Mouse (Mus musculus) liver, embryonic 11.5 days (tissue): ENCODE measurements at regions not wholly inside any gene's neighbourhood (a gene's known extent, or its start where the extent isn't known, plus 50 kb on each side); places are given as distances from the start of the nearest gene placed in this dataset.

ENCODE experiments used
- ATAC-seq: fragments of 200-750 bp; cut with Nextera tagmentation; replicated peaks from 2 replicates; pipeline ENCODE4 v1.8.0; 2017; ENCODE audit warnings: moderate number of reproducible peaks, mild to moderate bottlenecking, moderate TSS enrichment, moderate library complexity; ENCODE audit not compliant: low FRiP score
- DNase-seq: peaks from one replicate; pipeline ENCODE4 v3.0.0-alpha.2; 2017; ENCODE audit warnings: low spot score
- H3K27ac ChIP-seq: fragments of 300-500 bp; sonication (generic); 2 replicates; pipeline ENCODE4 v1.5.1; 2014; ENCODE audit warnings: mild to moderate bottlenecking, low read depth, low read length, control low read depth
- H3K27me3 ChIP-seq: fragments of 300-500 bp; sonication (generic); replicated peaks from 2 replicates; pipeline ENCODE4 v1.6.1; 2014; ENCODE audit warnings: low read length, mixed read lengths; ENCODE audit not compliant: control insufficient read depth, insufficient read depth
- H3K36me3 ChIP-seq: fragments of 300-500 bp; sonication (generic); 2 replicates; pipeline ENCODE4 v1.6.1; 2014; ENCODE audit warnings: mild to moderate bottlenecking, low read length, moderate library complexity, mixed read lengths; ENCODE audit not compliant: control insufficient read depth, insufficient read depth
- H3K4me1 ChIP-seq: fragments of 300-500 bp; sonication (generic); replicated peaks from 2 replicates; pipeline ENCODE4 v1.6.1; 2014; ENCODE audit warnings: low read length, mixed read lengths; ENCODE audit not compliant: control insufficient read depth, insufficient read depth
- H3K4me2 ChIP-seq: fragments of 300-500 bp; sonication (generic); 2 replicates; pipeline ENCODE4 v1.6.1; 2014; ENCODE audit warnings: mild to moderate bottlenecking, control low read depth, moderate library complexity
- H3K4me3 ChIP-seq: fragments of 300-500 bp; sonication (generic); 2 replicates; pipeline ENCODE4 v1.5.1; 2014; ENCODE audit warnings: low read depth, low read length, control low read depth
- H3K9ac ChIP-seq: fragments of 300-500 bp; sonication (generic); 2 replicates; pipeline ENCODE4 v1.6.1; 2014; ENCODE audit warnings: low read depth, low read length, control low read depth
- H3K9me3 ChIP-seq: fragments of 300-500 bp; sonication (generic); 2 replicates; pipeline ENCODE4 v1.6.1; 2016; ENCODE audit warnings: low read length, inconsistent platforms, mixed read lengths; ENCODE audit not compliant: control insufficient read depth
- WGBS: fragments of 180-500 bp; shearing (Covaris S2); extraction: QIAGEN DNeasy Blood & Tissue Kit; methylation state at CpG from one replicate; pipeline ENCODE4 v1.1.7; 2014; 5-methylcytosine and 5-hydroxymethylcytosine counted together

DNA sequence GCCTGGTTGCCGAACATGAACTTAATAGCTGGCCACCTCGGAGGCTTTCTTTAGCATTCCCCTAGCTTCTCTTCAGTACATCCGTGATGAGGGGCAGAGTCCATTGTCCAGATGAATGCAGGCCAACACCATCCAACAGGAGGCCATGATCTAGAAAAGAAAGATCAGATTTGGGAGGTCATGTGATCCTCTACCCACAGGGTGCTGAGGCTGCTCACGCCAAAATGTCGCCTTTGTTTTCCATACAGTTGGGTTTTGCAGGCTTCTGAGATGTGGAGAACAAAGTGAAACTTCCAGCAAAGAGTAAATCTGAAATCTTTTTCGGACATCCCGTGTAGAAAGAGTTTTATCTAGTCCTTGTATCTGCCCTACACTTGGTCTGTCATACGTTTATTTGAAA lies 55.2 kb upstream of the Zeb2 start:
- 58% methylated on average over 8 of the region's 8 CpGs for WGBS

DNA sequence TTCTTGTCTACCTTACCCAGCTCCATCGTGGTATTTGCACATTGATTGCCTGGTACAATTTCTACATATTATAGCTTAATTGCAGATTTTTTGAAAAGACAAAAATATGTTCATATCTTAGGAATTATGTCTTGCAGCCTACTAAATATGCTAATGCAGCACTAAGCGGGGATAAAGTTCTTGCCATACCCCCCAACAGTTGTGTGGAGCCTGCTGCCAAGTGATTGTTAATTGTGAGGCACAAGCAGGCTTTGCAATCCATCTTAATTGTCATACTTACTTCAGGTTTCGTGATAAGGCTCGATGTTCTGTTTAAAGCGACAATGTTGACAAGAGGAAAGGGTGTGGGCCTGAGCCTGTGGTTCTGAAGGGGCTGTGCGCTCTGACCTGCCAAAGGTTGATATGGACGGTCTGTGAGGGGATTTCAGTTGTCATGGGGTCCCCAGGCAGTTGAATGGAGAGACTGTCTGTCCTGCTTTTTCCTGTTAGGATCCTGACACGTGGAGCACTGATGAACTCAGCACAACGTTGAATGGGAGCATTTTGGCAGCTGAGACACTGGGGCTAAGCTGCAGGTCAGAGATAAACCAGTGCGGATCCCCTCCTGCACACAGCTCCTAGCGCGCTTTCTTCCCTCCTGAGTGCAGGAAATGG lies 54.5 kb upstream of the Zeb2 start:
- Histone ChIP-seq H3K4me3 (0 out of 2 replicates have a peak overlapping the region, but pooled peaks have one; percentile 8), H3K27ac (peak overlapping the region; percentile 77), H3K9ac (peak overlapping the region; percentile 55; the same call in 1 of the 2 replicates), H3K4me2 (peak overlapping the region; percentile 60), H3K27me3 (no peaks in the 10 kb centered on the region), H3K4me1 (peaks cover 21% of the 10 kb centered on the region), H3K9me3 (no peaks in the 10 kb centered on the region), H3K36me3 (no peaks in the 10 kb centered on the region)
- ATAC-seq (peak; percentile 97), DNase-seq (peak; percentile 72)
- WGBS = 12% methylated on average over 12 of the region's 12 CpGs

More for the DNA sequence above, 55.2 kb upstream of the Zeb2 start:
- peak overlapping the region; percentile 60 for H3K4me2 ChIP-seq
- no peak overlapping the region for H3K4me3 ChIP-seq
- H3K27ac ChIP-seq = peak overlapping the region; percentile 77; the same call in 1 of the 2 replicates
- no peaks in the 10 kb centered on the region for H3K27me3 ChIP-seq
- peaks cover 21% of the 10 kb centered on the region for H3K4me1 ChIP-seq
- H3K9me3 ChIP-seq = no peaks in the 10 kb centered on the region
- DNase-seq (no peak), ATAC-seq (no peak)
- no peak overlapping the region for H3K9ac ChIP-seq
- H3K36me3 ChIP-seq = no peaks in the 10 kb centered on the region

DNA sequence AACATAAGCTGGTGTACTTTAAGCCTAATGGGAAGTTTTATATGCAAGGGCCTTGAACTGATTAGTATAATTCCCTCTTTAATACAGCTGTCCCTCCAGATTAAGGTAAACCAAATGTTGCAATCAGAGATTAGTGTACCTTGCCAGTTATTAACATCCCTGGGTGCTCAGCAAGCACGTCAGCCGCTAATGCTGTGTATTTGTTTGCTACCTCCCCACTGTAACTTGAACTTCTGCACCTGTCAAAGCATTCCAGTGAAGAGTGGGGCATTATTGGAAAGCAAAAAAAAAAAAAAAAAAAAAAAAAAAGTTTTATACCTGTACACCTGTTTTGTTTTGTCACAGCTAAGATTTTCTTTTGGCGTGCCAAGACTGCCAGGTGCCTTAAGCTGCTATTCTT lies 53.1 kb upstream of the Zeb2 start:
- ATAC-seq (no peak), DNase-seq (no peak)
- Histone ChIP-seq H3K36me3 (no peaks in the 10 kb centered on the region), H3K27me3 (no peaks in the 10 kb centered on the region), H3K9me3 (no peaks in the 10 kb centered on the region), H3K9ac (no peak overlapping the region), H3K4me2 (no peak overlapping the region), H3K4me3 (no peak overlapping the region), H3K27ac (no peak overlapping the region), H3K4me1 (peaks cover 21% of the 10 kb centered on the region)
- 81% methylated on average over 3 of the region's 3 CpGs for WGBS

DNA sequence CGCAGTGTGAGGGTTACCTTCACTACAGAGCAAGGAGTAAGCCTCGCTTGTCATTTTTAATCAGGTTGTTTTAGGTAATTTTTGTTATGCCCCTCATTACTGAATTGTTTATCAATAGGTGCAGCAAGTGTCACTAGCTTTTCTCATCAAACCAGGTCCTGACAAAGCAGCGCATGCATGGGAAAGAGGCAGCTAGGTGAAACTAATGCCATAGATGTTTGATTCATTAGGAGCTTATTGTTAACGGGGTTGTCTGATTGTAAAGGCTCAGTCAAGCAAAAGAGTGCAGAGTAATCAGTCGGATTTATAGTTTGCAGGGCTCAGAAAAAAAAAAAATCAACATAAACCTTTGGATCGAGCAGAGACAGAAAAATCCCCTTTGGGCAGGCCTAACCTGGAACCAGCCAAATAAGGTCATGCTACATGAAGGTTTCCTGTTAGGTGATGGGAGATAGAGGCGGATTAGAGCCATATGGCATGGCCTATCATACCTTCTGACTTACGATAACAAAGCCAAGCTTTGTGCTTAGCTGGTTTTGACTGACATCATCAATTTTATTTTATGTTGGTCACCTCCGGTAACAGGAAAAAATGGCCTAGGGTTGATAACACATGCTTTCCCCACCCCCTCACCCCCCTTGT lies 52.4 kb upstream of the Zeb2 start:
- H3K36me3 ChIP-seq = no peaks in the 10 kb centered on the region
- H3K27me3 ChIP-seq = no peaks in the 10 kb centered on the region
- no peak overlapping the region for H3K4me3 ChIP-seq
- no peak overlapping the region for H3K9ac ChIP-seq
- DNase-seq (no peak), ATAC-seq (peak; percentile 16; the same call in 1 of the 2 replicates)
- peaks cover 21% of the 10 kb centered on the region for H3K4me1 ChIP-seq
- no peak overlapping the region for H3K27ac ChIP-seq
- H3K4me2 ChIP-seq = no peak overlapping the region
- no peaks in the 10 kb centered on the region for H3K9me3 ChIP-seq
- 51% methylated on average over 9 of the region's 9 CpGs for WGBS

DNA sequence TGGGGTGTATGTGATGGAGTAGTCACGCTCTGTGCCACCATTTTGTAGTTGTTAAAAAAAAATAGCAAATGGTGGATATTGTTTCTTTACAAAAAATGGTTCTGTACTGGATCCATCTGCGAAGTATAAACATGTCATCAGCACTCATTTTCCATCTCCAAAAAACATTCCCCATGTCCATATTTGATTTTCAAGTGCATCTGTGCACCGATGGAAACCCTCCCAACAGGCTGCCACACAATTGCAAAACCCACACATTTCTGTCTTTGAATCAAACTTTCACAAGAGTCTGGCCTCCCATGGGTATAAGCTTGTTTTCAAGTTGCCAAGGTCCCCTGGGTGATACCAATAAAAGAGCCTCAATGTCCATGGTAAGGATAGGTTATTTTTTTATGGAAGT lies 51.4 kb upstream of the Zeb2 start:
- Histone ChIP-seq H3K27ac (no peak overlapping the region), H3K4me2 (no peak overlapping the region), H3K36me3 (no peaks in the 10 kb centered on the region), H3K9me3 (no peaks in the 10 kb centered on the region), H3K9ac (no peak overlapping the region), H3K4me3 (no peak overlapping the region), H3K4me1 (peaks cover 21% of the 10 kb centered on the region), H3K27me3 (no peaks in the 10 kb centered on the region)
- 94% methylated on average over 3 of the region's 3 CpGs for WGBS
- DNase-seq = no peak
- no peak for ATAC-seq
